Mouse (Mus musculus): ENCODE measurements around the gene Zfp866.
A peak's percentile ranks its signal among the peaks of the same experiment; 100 is the strongest.

The Zfp866 gene

GRCm38 (mm10) chr8:69797661-69798060 lies 6.7 kb upstream of the Zfp866 start:
- DNase-seq (ENCODE audit: low read depth, low spot score): no peak

DNA sequence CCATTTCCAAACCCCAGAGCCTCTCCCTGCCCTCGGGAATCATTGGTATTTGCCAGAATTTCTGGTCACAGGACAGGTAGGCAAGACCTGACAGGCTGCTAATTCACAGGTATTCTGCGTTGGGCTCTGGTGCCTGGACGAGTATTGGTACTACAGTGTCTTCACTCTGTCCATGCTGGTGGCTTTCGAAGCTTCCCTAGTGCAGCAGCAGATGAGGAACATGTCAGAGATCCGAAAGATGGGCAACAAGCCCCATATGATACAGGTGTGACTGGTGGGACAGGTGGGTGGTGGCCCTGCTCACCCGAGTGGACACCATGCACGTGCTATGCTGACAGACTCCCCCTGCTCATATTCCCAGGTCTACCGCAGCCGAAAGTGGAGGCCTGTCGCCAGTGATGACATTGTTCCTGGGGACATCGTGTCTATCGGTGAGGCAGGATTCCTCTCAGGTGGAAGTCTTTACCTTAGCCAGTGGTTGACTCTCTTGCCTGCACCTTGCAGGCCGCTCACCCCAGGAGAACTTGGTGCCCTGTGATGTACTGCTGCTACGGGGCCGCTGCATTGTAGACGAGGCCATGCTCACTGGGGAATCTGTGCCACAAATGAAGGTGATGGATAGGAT lies 5.9 kb upstream of the Zfp866 start:
- DNase-seq (ENCODE audit: low read depth, low spot score): no peak

GRCm38 (mm10) chr8:69794901-69795300 lies 3.9 kb upstream of the Zfp866 start:
- no peak for DNase-seq (ENCODE audit: low read depth, low spot score)

GRCm38 (mm10) chr8:69794096-69794495 lies 3.1 kb upstream of the Zfp866 start:
- DNase-seq (ENCODE audit: low read depth, low spot score): no peak

DNA sequence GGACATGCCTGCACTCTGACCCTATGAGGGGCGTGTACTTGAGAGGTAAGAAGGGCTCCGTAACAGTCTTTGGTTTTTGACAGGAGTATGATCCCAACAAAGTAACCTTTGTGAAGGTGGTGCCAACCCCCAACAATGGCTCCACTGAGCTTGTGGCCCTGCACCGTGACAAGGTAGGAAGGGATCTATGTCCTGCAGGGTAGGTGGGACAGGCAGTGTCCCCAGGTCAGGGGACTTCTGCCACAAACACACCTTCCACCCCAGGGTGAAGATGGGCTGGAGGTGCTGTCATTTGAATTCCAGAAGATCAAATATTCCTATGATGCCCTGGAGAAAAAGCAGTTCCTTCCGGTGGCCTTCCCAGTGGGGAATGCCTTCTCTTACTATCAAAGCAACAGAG lies 2.7 kb upstream of the Zfp866 start:
- no peak for DNase-seq (ENCODE audit: low read depth, low spot score)

- no peak for DNase-seq (ENCODE audit: low read depth, low spot score)
Measured at GRCm38 (mm10) chr8:69791415-69792068, 564 bp upstream of the Zfp866 start.

DNA sequence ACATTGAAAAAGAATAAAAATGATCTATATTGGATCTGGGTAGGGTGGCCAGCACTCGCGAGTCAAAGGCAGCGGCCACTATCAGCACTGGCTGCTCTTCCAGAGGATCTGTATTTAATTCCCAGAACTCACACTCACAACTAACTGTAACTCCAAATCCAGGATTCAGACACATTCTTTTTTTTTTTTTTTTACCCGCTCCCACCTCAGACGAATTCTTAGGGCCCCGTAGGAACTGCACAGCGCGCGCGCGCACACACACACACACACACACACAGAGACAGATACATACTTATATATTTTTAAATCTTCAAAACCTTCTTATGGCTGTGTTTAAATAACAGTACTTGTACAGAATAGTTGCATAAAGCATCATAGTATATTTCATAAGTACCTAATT lies 614 bp downstream of the Zfp866 start:
- no peak for DNase-seq (ENCODE audit: low read depth, low spot score)

GRCm38 (mm10) chr8:69789731-69790130 lies 1.2 kb downstream of the Zfp866 start:
- DNase-seq (ENCODE audit: low read depth, low spot score): no peak

- DNase-seq (ENCODE audit: low read depth, low spot score): no peak
Measured at GRCm38 (mm10) chr8:69789105-69789504, 1.9 kb downstream of the Zfp866 start.

DNA sequence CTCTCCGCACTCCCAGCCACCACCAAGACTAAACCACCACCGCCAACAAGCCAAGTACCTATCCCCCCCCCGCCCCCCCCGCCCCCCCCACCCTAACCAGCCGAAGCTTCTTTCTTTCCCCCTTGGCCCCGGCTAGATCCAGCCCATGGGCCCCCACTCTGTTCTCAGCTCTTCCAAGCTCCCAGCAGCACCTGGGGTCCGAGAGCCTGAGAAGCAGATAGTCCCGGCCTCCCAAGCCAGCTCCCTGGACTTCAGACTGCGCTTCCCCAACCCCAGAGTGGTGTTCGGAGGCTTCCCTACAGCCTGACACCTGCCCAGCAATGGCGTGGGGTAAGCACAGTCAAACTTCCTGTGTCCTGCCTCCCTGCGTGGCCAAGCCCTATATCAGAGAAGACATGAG lies 13.9 kb downstream of the Zfp866 start:
- DNase-seq (ENCODE audit: low read depth, low spot score): no peak

DNA sequence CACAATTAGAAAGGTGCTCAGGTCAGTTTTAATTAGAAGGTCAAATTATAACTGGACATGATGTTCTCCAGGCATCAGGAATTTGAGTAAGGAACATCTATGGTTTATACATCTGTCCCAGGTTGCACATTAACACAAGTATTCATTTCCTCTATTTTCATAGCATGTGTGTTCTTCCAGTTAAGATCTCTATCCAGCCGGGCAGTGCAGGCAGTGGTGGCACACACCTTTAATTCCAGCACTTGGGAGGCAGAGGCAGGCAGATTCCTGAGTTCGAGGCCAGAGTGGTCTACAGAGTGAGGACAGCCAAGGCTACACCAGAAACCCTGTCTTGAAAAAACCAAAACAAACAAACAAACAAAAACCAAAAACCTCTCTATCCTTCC lies 15.8 kb downstream of the Zfp866 start:
- DNase-seq (ENCODE audit: low read depth, low spot score): no peak

DNA sequence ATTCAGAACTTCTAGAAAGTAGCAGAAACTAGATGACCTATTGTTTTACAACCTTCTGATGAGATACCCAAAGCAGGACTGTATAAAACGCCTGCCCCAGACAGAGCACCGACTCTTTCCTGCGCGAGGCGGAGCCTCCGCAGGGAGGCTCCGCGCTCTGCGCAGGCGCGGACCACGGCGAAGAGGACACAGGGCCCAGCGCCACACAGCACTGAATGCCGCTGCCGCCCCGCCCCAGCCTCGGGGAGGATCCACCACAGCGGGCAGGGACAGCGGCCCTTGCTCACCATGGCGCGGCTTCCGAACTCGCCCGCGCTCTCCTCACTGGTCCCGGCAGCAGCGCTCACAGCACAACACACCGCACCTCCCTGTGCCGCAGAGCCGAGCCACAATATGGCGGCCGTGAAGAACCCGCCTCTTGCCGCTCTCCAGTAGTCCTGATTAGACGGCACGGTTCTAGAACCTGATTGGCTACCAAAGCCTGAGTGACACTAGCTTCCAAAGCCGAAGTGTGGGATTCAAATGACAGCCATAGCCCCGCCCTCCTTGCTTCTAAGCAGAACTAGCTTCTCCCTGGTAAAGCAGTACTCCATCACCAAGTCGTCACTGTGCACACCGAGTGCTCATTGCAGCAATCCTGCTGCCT lies 16.4 kb downstream of the Zfp866 start, which contains the start of gene Gm20422:
Gm20422 (minus strand) TSS at position 384 of the 646 bp plus-strand sequence.
- peak; percentile 93 for DNase-seq (ENCODE audit: low read depth, low spot score)

DNA sequence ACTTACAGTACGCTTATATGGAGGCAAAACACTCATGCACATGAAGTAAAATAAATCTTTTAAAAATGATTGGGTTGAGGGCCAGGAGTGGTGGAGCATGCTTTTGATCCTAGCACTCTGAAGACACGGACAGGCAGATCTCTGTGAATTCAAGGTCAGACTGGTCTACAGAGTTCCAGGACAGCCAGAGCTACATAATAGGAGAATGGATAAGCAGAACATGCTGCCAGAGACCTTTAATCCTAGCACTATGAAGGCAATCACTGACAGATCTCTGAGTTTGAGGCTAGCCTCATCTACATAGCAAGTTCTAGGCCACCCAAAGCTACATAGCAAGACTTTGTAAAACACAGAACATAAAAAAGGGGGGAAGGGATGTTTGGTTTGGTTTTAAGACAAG lies 18.9 kb downstream of the Zfp866 start:
- no peak for DNase-seq (ENCODE audit: low read depth, low spot score)

- no peak for DNase-seq (ENCODE audit: low read depth, low spot score)
Measured at GRCm38 (mm10) chr8:69771221-69771620, 19.8 kb downstream of the Zfp866 start.

GRCm38 (mm10) chr8:69761814-69762445 lies 29.0 kb downstream of the Zfp866 start:
- DNase-seq (ENCODE audit: low read depth, low spot score): no peak

- no peak for DNase-seq (ENCODE audit: low read depth, low spot score)
Measured at GRCm38 (mm10) chr8:69758316-69758715, 32.7 kb downstream of the Zfp866 start.

- DNase-seq (ENCODE audit: low read depth, low spot score): no peak
Measured at GRCm38 (mm10) chr8:69752437-69752836, 38.5 kb downstream of the Zfp866 start.

DNA sequence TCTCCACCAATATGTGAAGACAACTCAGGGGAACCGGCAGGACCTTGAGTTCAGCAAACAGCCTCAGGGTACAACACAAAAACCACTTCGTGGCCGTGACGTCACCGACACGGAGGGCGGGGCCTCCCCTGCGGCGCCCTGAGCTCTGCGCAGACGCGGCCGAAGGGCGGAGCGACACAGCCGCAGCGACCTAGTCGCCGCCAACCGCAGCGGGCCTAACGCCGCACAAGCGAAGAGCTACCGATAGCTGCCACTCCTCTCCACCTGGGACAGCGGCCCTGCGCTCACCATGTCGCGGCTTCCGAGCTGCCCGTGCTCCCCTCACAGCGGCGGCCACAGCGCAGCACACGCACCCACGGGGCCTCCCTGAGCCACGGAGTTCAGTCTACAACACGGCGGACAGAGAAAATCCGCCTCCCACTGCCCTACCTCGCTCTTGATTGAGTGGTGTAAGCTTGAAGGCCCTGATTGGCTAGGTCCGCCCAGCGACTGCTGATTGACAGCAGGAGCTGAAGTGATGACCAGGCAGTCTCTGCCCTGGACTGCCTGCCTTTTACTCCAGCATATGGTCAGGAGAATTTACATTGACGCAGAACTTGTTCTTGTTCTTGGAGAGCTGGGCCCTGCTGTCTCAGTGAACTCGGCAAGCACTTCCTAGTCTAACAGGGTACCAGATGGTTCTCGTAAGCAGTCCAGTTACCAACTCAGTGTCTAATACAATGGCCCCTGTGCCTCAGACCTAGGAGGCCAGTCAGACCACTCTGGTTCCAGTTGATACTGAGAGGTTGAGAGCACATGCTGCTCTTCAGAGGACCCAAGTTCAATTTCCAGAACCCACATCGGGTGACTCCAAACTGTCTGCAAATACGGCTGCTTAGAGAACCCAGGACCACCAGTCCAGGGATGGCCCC lies 41.2 kb downstream of the Zfp866 start, which contains the start of gene Zfp963:
Zfp963 (minus strand) TSS at position 427 of the 911 bp plus-strand sequence.
- DNase-seq (ENCODE audit: low read depth, low spot score): peak; percentile 98

- DNase-seq (ENCODE audit: low read depth, low spot score): no peak
Measured at GRCm38 (mm10) chr8:69741231-69741630, 49.7 kb downstream of the Zfp866 start.

DNA sequence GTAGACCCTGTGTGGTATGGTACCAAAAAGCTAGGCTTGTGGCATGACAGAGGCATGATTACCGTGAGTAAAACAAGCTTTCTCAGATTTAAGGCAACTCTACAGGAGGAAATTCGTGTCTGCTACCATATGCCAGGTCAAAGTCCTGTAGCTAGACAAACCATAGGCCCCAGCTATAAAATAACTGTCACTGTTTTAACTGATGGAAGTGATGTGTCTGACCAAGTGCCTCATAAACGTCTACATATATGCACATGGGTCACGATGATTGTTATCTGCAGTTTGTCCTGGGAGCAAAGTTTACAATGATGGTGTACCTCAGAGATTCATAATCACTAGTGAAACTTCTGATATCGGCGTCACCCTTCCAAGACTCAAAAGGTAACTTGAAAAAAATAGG lies 50.2 kb downstream of the Zfp866 start:
- DNase-seq (ENCODE audit: low read depth, low spot score): no peak

DNA sequence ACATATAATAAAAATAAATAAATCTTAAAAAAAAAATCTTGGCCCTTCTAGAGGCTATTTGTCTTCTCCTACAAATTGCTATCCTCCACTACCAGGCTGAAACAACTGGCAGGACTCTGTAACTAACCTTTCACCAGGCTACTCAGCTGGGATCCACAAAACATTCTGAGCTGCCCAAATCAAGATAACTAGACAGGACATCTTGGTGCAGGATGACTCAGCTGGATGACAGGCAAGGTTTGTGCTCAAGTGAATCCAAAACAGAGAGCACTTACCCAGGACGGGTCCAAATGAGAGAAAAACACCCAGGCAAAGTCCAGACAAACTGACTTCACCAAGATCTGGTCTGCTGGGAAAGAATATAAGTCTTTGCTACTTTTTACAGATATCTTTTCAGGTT lies 55.5 kb downstream of the Zfp866 start:
- DNase-seq (ENCODE audit: low read depth, low spot score): no peak

GRCm38 (mm10) chr8:69717232-69717580 lies 73.8 kb downstream of the Zfp866 start:
- DNase-seq (ENCODE audit: low read depth, low spot score): no peak

Measured in WW6 (cell line).